Mouse (Mus musculus) embryonic facial prominence, embryonic 14.5 days (tissue): ENCODE data around the gene Ap1ar. TPM values are rescaled to one million over a fixed set of nuclear protein-coding genes. Genes with fewer than 3 reads are reported as not detected.

Experiments used
- ATAC-seq: fragments of 200-750 bp; cut with Nextera tagmentation; 2 replicates; pipeline ENCODE4 v1.8.0; 2017; ENCODE audit warnings: low read depth, moderate number of reproducible peaks, moderate TSS enrichment
- DNase-seq: peaks from one replicate; pipeline ENCODE4 v3.0.0-alpha.2; 2015; ENCODE audit warnings: low spot score
- H3K27ac ChIP-seq: fragments of 300-500 bp; sonication (generic); replicated peaks from 2 replicates; pipeline ENCODE4 v1.5.1; 2014; ENCODE audit warnings: low read depth, mild to moderate bottlenecking, low read length, moderate library complexity
- H3K27me3 ChIP-seq: fragments of 300-500 bp; sonication (generic); replicated peaks from 2 replicates; pipeline ENCODE4 v1.6.1; 2014; ENCODE audit warnings: low read length; ENCODE audit not compliant: control insufficient read depth, insufficient read depth
- H3K36me3 ChIP-seq: fragments of 300-500 bp; sonication (generic); 2 replicates; pipeline ENCODE4 v1.6.1; 2014; ENCODE audit warnings: low read length, mixed read lengths; ENCODE audit not compliant: control insufficient read depth, insufficient read depth
- H3K4me1 ChIP-seq: fragments of 300-500 bp; sonication (generic); 2 replicates; pipeline ENCODE4 v1.6.1; 2014; ENCODE audit warnings: antibody characterized with exemption, low read length; ENCODE audit not compliant: control insufficient read depth, insufficient read depth
- H3K4me2 ChIP-seq: fragments of 300-500 bp; sonication (generic); 2 replicates; pipeline ENCODE4 v1.6.1; 2014; ENCODE audit warnings: low read depth, mild to moderate bottlenecking, low read length, moderate library complexity, mixed read lengths
- H3K4me3 ChIP-seq: fragments of 300-500 bp; sonication (generic); 2 replicates; pipeline ENCODE4 v1.5.1; 2014; ENCODE audit warnings: low read depth, mild to moderate bottlenecking, low read length
- H3K9ac ChIP-seq: fragments of 300-500 bp; sonication (generic); 2 replicates; pipeline ENCODE4 v1.6.1; 2014; ENCODE audit warnings: low read depth, mild to moderate bottlenecking, low read length, moderate library complexity, mixed read lengths
- H3K9me3 ChIP-seq: fragments of 300-500 bp; sonication (generic); 2 replicates; pipeline ENCODE4 v1.6.1; 2016; ENCODE audit warnings: low read length; ENCODE audit not compliant: control insufficient read depth
- WGBS: fragments of 180-500 bp; shearing (Covaris S2); extraction: QIAGEN DNeasy Blood & Tissue Kit; methylation state at CpG from one replicate; pipeline ENCODE4 v1.1.7; 2014; 5-methylcytosine and 5-hydroxymethylcytosine counted together
- polyA plus RNA-seq: library from polyadenylated mRNA; unstranded; fragments of >200 nt; fragmentation: Nextera tagmentation; extraction: Ambion mirVana; gene quantifications from 2 replicates; pipeline ENCODE4 v1.2.1, GENCODE M21; 2014

The Ap1ar gene
- polyA plus RNA-seq, 1 experiment from 2014 or later, result 36.2 TPM

GRCm38 (mm10) chr3:127801162-127801561 is 36.2 kb downstream of the Ap1ar start:
- 90% methylated on average over 8 of the region's 8 CpGs for WGBS
- no peak overlapping the region for H3K4me2 ChIP-seq
- no peaks in the 10 kb centered on the region for H3K27me3 ChIP-seq
- H3K9ac ChIP-seq, result no peak overlapping the region
- H3K36me3 ChIP-seq, result 0 out of 2 replicates have a peak, but pooled peaks cover 5% of the 10 kb centered on the region
- H3K27ac ChIP-seq, result no peak overlapping the region
- H3K4me3 ChIP-seq, result no peak overlapping the region
- H3K9me3 ChIP-seq, result no peaks in the 10 kb centered on the region
- ATAC-seq (no peak), DNase-seq (no peak)
- H3K4me1 ChIP-seq, result no peaks in the 10 kb centered on the region

- no peak overlapping the region for H3K4me3 ChIP-seq
- peaks cover 2% of the 10 kb centered on the region; the same call in 1 of the 2 replicates for H3K4me1 ChIP-seq
- WGBS, result 96% methylated on average over 7 of the region's 7 CpGs
- H3K9ac ChIP-seq, result no peak overlapping the region
- no peaks in the 10 kb centered on the region for H3K9me3 ChIP-seq
- ATAC-seq, result no peak
- no peak for DNase-seq
- H3K4me2 ChIP-seq, result no peak overlapping the region
- peaks cover 4% of the 10 kb centered on the region; the same call in 1 of the 2 replicates for H3K27me3 ChIP-seq
- no peak overlapping the region for H3K27ac ChIP-seq
- no peaks in the 10 kb centered on the region for H3K36me3 ChIP-seq
These were observed 41.1 kb downstream of the Ap1ar start for GRCm38 (mm10) chr3:127796271-127796670.

- H3K27ac ChIP-seq, result no peak overlapping the region
- H3K9ac ChIP-seq, result no peak overlapping the region
- no peak overlapping the region for H3K4me2 ChIP-seq
- H3K27me3 ChIP-seq, result peaks cover 4% of the 10 kb centered on the region; the same call in 1 of the 2 replicates
- WGBS, result 95% methylated on average over 3 of the region's 3 CpGs
- no peaks in the 10 kb centered on the region for H3K36me3 ChIP-seq
- peaks cover 5% of the 10 kb centered on the region; the same call in 1 of the 2 replicates for H3K4me1 ChIP-seq
- no peaks in the 10 kb centered on the region for H3K9me3 ChIP-seq
- no peak for DNase-seq
- no peak for ATAC-seq
- H3K4me3 ChIP-seq, result no peak overlapping the region
These were observed 41.6 kb downstream of the Ap1ar start for GRCm38 (mm10) chr3:127795762-127796161.

- Histone ChIP-seq H3K4me1 (peaks cover 12% of the 10 kb centered on the region), H3K27me3 (peaks cover 29% of the 10 kb centered on the region), H3K4me2 (no peak overlapping the region), H3K4me3 (no peak overlapping the region), H3K36me3 (no peaks in the 10 kb centered on the region), H3K9ac (no peak overlapping the region), H3K27ac (no peak overlapping the region), H3K9me3 (no peaks in the 10 kb centered on the region)
- ATAC-seq, result no peak
- WGBS, result 77% methylated on average over 7 of the region's 7 CpGs
- DNase-seq, result no peak
These were observed 44.3 kb downstream of the Ap1ar start for GRCm38 (mm10) chr3:127793022-127793421.

- peak overlapping the region; percentile 94 for H3K4me2 ChIP-seq
- peaks cover 32% of the 10 kb centered on the region for H3K27me3 ChIP-seq
- 49% methylated on average over 4 of the region's 4 CpGs for WGBS
- H3K27ac ChIP-seq, result no peak overlapping the region
- H3K4me1 ChIP-seq, result peaks cover 12% of the 10 kb centered on the region
- no peaks in the 10 kb centered on the region for H3K36me3 ChIP-seq
- H3K9me3 ChIP-seq, result no peaks in the 10 kb centered on the region
- H3K4me3 ChIP-seq, result no peak overlapping the region
- H3K9ac ChIP-seq, result no peak overlapping the region
- no peak for ATAC-seq
- DNase-seq, result no peak
These were observed 45.4 kb downstream of the Ap1ar start for GRCm38 (mm10) chr3:127791595-127792561.

GRCm38 (mm10) chr3:127791056-127791483 is 46.3 kb downstream of the Ap1ar start:
- ATAC-seq (no peak), DNase-seq (no peak)
- Histone ChIP-seq H3K4me3 (peak overlapping the region; percentile 53), H3K4me1 (peaks cover 12% of the 10 kb centered on the region), H3K27me3 (peaks cover 32% of the 10 kb centered on the region), H3K9ac (peak overlapping the region; percentile 64; the same call in 1 of the 2 replicates), H3K36me3 (no peaks in the 10 kb centered on the region), H3K9me3 (no peaks in the 10 kb centered on the region), H3K27ac (no peak overlapping the region), H3K4me2 (peak overlapping the region; percentile 94)
- under 1% methylated on average over 15 of the region's 15 CpGs for WGBS

- Histone ChIP-seq H3K9me3 (no peaks in the 10 kb centered on the region), H3K4me3 (peak overlapping the region; percentile 53), H3K27me3 (peaks cover 32% of the 10 kb centered on the region), H3K4me1 (peaks cover 12% of the 10 kb centered on the region), H3K27ac (0 out of 2 replicates have a peak overlapping the region, but pooled peaks have one; percentile 13), H3K4me2 (peak overlapping the region; percentile 94), H3K36me3 (no peaks in the 10 kb centered on the region), H3K9ac (peak overlapping the region; percentile 64)
- under 1% methylated on average over 36 of the region's 36 CpGs for WGBS
- ATAC-seq, result peak; percentile 63
- DNase-seq, result peak; percentile 60
These were observed 46.9 kb downstream of the Ap1ar start for GRCm38 (mm10) chr3:127790234-127791055.

- H3K4me3 ChIP-seq, result peak within 1 kb of the TSS; percentile 53
- 0 out of 2 replicates have a peak within 1 kb of the TSS, but pooled peaks have one; percentile 13 for H3K27ac ChIP-seq
- ATAC-seq, result peak; percentile 38
- H3K4me1 ChIP-seq, result peaks cover 12% of the 10 kb centered on the region
- no peaks in the 10 kb centered on the region for H3K36me3 ChIP-seq
- DNase-seq, result peak; percentile 32
- 2% methylated on average over 29 of the region's 44 CpGs for WGBS
- H3K9ac ChIP-seq, result peak within 1 kb of the TSS; percentile 64
- peak within 1 kb of the TSS; percentile 94 for H3K4me2 ChIP-seq
- H3K27me3 ChIP-seq, result peaks cover 32% of the 10 kb centered on the region
- no peaks in the 10 kb centered on the region for H3K9me3 ChIP-seq
These were observed 47.7 kb downstream of the Ap1ar start, which contains the start of gene Tifa for GRCm38 (mm10) chr3:127789500-127790191. Tifa (plus strand) TSS chr3:127789805.
